In genomic region chr3:87755964-87756363, GRCm38 (mm10) we compare ENCODE assay signal across 8 mouse cellular contexts. TPM values are rescaled to one million over a fixed set of nuclear protein-coding genes. Genes with fewer than 3 reads are reported as not detected.
DNase-seq lines count a peak whose midpoint lies in the region; ATAC-seq lines count a peak whose summit lies in the region.

No protein-coding gene starts in this region.

- peak; percentile 33 for DNase-seq in adipocyte (ENCODE audit: low spot score)
- peak; percentile 90 for DNase-seq in embryo, embryonic 10 days (ENCODE audit: low spot score)
- peak; percentile 80 for DNase-seq in gastrocnemius, postnatal 25 days
- DNase-seq in left cerebral cortex, adult 8-10 months (ENCODE audit: low spot score in 2 of 2): peak; percentile 34 to 87
- peak; percentile 81 for DNase-seq in right cerebral cortex, adult 18-20 months
- peak; percentile 72 to 85 for DNase-seq in urinary bladder, adult 18-20 months (ENCODE audit: low spot score in 2 of 2)

- ATAC-seq in inflammation-experienced regulatory T-cells, adult 6 months: peak; percentile 65
- peak; percentile 90 for ATAC-seq in megakaryocyte, adult 5-6 weeks (ENCODE audit: poor library complexity, severe bottlenecking)

RNA-seq across cellular contexts. Expression of gene Lrrc71, which starts 7.5 kb away (rescaled TPM):
- total RNA-seq in gastrocnemius, postnatal 25 days (2021): under 1 TPM in 1 of 2 experiments, not detected in 1; 0.35 TPM
- polyA plus RNA-seq in inflammation-experienced regulatory T-cells, adult 6 months (2017; shearing (Covaris generic)): 1 to 10 TPM in 2 of 3 experiments, under 1 TPM in 1; 0.82 to 1.1 (median 1.1) TPM
- 1 to 10 TPM in 2 of 4 experiments, under 1 TPM in 2; 0.57 to 2.5 (median 1.3) TPM for total RNA-seq in left cerebral cortex, adult 8-10 months (2022)
- total RNA-seq in megakaryocyte, adult 5-6 weeks (2015): not detected in 2 replicates
- total RNA-seq in megakaryocyte, adult 5-6 weeks (2017): 0.04 TPM in 1 of 2 replicates, not detected in the other

RNA-seq across cellular contexts. Expression of gene Ntrk1, which starts 39.0 kb away (rescaled TPM):
- total RNA-seq in gastrocnemius, postnatal 25 days (2021): under 1 TPM in 1 of 2 experiments, not detected in 1; 0.11 TPM
- under 1 TPM in 1 of 3 experiments, not detected in 2; 0.17 TPM for polyA plus RNA-seq in inflammation-experienced regulatory T-cells, adult 6 months (2017; shearing (Covaris generic))
- total RNA-seq in left cerebral cortex, adult 8-10 months (2022): 1 to 10 TPM; 1.9 to 3.0 (median 2.5) TPM
- total RNA-seq in megakaryocyte, adult 5-6 weeks (2015): not detected in 2 replicates
- not detected in 2 replicates for total RNA-seq in megakaryocyte, adult 5-6 weeks (2017)

RNA-seq across cellular contexts. Expression of gene Insrr, which starts 40.8 kb away (rescaled TPM):
- total RNA-seq in gastrocnemius, postnatal 25 days (2021): under 1 TPM; 0.29 to 0.31 TPM
- 1 to 10 TPM in 2 of 3 experiments, under 1 TPM in 1; 0.42 to 1.2 (median 1.1) TPM for polyA plus RNA-seq in inflammation-experienced regulatory T-cells, adult 6 months (2017; shearing (Covaris generic))
- 1 to 10 TPM in 2 of 4 experiments, under 1 TPM in 2; 0.66 to 1.6 (median 1.1) TPM for total RNA-seq in left cerebral cortex, adult 8-10 months (2022)
- total RNA-seq in megakaryocyte, adult 5-6 weeks (2015): not detected in 2 replicates
- not detected in 2 replicates for total RNA-seq in megakaryocyte, adult 5-6 weeks (2017)

Comparison
In these comparisons a context has a peak if more than half of its experiments do, and no peak if none do; other contexts are left out.
1. Peak in every context shown above with its lines: DNase-seq and ATAC-seq.
2. DNase-seq: peak in every context shown above with its lines; median percentile 90 in embryo, embryonic 10 days; 81 in right cerebral cortex, adult 18-20 months; 80 in gastrocnemius, postnatal 25 days; 78 in urinary bladder, adult 18-20 months; 60 in left cerebral cortex, adult 8-10 months; 33 in adipocyte.